Mouse (Mus musculus) cerebellum, postnatal 4 days (tissue): ENCODE measurements at regions not wholly inside any gene's neighbourhood (a gene's known extent, or its start where the extent isn't known, plus 50 kb on each side); places are given as distances from the start of the nearest gene placed in this dataset.
A peak's percentile ranks its signal among the peaks of the same experiment; 100 is the strongest.

Experiments
- DNase-seq, 2 experiments: peaks; one replicate each; pipeline ENCODE4 v3.0.0; 2022; ENCODE audit warnings: low spot score in 2 of 2, mixed read lengths in 1 of 2

DNA sequence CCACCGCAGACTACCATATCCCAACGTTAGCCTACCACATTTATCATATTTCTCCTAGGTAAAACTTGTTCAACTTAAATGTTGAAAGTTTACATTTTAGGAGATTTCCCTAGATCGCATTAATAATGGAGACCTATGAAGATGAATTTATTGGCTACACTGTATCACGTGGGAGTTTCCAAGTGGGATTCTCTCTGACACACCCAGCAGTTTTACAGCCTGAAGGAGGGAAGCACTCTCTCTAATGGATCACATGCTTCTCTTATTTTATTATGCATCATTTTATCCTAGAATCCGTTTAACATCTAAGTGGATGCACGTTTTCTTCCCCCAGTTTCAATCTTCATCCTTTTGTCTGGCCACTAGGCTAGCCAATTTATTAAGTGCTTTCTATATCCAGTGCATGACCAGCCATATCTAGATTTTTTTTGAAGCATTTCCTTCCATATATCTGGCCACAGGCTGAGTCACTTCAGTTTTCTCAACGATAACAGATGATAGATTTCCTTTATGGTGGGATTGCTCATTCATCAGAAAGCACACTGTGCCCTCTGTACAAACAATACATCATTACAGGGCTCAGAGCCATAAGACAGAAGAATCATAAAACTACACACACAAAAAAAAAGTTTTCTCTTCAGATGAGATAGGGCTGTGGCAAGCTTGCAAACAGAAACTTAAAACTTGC, 476.3 kb upstream of the Syt1 start:
- DNase-seq = no peak

DNA sequence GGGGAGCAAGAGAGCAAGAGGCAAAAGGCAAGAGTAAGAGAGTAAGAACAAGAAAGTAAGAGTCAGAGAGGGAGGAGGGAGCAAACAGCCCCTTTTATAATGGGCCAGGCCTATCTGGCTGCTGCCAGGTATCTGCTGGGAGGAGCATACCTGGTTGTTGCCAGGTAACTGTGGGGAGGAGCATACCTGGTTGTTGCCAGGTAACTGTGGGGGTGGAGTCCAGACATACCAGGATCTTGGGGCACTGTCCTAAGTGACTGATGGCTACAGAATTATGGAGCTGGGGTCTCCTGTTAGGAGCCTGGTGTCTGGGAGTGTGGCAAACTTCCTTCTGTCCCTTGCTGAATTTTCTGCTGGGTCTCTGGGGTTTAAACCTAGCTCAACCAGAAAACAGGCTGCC, 469.8 kb upstream of the Syt1 start:
- no peak for DNase-seq

DNA sequence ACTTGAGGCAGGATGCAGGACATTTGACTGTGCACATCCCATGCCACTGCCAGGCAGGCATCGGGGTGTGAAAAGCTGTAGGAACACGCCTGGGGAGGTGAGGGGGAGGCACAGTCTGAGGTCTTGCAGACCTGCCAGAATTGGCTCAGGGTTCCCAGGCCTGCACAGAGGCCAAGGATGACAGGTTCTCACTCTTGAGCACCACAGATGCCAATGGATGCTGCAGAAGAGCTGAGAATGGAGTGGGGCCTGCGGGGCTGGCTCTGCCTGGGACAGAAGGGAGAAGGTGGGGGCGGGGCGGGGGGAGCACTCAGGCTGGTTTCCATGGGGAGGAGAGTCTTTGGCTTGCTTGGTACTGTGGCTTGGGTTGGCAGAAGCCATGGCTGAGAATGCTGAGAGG, 469.2 kb upstream of the Syt1 start:
- no peak for DNase-seq

DNA sequence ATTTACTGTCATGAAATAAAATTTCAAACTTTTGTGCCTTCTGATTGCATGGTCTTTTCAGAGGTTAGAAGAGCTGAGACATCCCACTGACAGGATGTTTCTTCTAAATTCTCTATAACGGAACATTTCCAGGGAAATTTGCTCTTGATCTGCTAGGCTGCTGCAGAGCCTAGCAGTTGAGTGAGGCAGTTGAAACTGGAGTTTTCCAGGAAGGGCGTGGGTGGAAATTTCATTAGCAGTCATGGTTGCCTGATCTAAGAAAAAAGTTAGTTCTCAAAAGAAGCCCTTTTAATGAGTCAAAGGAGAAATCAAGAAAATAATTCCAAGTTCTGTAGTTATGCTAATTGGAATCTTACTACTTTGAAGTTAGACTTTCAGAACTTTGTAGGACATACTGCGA, 455.7 kb upstream of the Syt1 start:
- DNase-seq = no peak

DNA sequence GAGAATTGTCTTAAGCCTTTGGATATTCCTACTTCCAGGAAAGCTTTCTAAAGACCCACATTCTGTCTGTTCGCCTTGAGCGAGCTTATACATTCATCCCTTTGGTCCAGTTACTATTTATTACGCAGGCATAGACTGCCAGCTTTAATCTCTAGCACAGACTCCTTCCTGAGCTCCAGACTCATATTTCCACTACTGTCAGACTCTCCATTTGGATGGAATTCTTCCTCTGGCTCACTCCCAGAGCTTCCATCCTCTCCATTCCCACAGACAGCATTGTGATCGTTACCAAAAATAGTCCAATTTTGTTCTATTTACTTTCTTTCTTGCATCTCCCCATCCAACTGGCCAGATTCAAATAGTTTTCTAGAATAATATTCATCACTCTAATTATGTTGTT, 420.3 kb upstream of the Syt1 start:
- no peak for DNase-seq

DNA sequence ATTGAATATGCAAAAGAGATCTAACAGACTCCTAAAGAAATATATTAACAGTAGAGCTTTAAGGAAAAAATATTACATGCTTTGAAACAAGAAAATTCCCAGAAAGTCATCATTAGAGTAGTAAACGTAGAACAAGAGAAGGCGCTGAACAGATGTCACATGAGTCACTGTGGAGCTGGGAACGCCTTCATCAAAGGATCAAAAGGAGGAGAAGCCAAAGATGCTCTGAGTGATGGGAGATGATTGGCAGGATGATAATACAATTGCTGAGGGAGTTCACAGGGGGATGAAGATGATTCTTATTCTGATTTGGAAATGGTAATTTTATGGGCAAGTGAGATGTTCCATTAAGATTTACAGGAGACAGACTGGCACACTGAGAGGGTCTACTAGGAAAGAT, 417.1 kb upstream of the Syt1 start:
- no peak for DNase-seq

DNA sequence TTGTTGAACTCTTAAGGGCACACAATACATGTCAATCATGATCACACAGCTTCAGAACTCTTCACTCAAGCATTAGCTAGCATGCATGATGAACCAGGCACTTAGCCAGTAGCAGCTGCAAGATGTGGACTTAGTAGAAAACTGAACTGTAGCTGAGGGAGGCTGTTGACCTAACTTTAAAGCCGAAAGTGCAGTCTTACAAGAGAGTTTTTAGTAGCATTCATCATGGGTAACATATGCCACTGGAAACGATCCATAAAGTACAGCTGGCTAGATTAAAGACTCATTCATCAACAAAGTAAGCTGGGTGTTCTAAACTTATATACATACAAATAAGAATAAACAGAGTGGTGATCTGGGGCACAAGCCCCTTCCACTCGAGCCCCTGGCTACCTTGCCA, 396.2 kb upstream of the Syt1 start:
- DNase-seq = no peak

DNA sequence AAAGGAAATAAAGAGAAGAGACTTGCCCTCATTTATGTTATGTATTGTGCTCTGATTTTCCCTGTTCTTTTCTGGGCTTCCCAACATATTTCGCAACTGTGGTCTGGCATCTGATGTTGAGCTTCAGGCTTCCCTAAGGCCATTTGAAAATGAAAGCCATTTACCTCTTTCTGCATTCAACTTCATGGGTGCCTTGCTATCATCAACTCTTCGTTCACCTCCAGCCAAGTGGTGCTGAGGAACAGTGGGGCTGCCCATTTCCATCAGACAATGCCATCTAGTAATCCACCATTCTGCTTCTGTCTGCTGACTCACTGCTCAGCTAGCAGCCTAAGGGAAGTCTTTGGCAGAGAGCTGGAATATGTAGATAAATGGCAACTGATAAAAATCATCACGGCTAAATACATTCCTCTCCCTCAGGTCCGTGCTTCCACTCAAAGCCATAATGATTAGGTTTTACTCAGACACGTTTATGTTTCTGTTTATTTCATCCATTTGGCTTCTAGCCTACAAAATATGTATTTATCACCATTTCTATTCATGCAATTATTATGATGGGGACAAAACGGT, 394.4 kb upstream of the Syt1 start:
- DNase-seq = no peak

DNA sequence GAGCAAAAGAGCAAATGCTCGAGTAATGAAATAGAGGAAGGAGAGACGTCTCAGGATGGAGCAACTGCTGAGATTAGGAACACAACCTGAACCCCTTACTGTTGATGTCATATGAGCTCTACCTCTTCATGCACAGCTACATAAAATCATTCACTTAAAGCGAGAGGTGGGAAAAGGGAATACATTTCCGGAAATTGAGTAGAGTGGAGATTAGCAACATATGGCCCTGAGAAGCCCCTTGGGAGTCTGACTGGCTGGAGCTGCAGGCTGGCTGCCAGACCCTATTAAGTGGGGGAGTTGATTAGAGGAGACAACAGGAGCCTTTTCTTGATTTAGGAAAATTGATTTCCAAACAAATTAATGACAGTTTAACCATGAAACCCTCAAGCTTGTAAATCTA, 373.0 kb upstream of the Syt1 start:
- DNase-seq = peak; percentile 23 to 61

DNA sequence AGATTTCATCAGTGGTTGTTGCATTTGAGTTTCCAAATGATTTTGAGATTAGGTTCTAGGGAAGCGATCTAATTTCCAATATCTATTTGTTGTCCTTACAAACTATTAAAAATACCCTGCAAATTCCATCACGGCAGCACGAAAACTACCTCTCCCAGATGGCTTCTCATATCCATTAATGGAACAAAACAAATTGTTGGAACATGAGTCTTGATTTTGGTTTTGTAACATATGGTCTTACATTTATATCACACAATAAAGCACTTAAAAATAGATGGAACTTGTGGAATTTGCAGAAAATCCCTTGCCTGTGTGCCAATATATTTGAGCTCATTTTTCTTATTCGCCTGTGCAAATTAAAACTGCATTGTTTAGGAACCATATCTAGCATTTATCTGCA, 368.1 kb upstream of the Syt1 start:
- DNase-seq = no peak

DNA sequence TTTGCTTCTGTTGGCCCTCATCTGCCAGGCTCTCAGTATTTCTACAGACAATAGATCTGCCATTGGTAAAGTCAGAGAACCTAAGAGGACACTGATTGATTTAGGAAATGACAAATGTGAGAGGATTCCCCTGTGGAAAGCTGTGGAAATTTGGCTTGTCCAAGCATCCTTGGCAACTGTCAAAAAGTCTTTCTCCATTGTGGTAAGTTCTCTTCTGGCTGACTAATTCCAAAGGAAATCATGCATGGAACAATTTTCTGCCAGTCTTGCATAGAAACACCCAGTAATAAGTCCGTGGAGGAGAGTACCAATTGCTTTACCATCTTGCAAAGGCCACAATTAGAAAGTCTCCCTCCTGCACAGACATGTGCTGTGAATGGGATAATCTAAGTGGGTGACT, 349.4 kb upstream of the Syt1 start:
- DNase-seq = no peak

DNA sequence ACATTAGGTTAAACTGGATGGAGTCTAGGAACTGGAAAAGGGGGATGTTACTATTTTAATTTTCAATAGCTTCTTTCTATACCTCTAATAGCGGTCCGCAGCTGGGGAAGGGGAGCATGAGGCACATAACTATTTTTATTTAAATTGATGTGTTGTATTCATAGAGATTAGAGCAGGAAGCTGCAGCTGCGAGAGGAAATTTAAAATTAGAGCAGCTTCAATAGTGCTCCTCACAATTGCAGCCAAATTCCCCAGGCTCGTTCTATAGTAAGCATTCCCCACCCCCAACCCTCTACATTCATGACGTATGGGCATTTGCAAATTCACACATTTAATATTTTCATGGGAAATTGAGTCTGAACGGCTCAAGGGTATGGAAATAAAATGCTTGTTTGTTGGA, 348.0 kb upstream of the Syt1 start:
- no peak for DNase-seq

DNA sequence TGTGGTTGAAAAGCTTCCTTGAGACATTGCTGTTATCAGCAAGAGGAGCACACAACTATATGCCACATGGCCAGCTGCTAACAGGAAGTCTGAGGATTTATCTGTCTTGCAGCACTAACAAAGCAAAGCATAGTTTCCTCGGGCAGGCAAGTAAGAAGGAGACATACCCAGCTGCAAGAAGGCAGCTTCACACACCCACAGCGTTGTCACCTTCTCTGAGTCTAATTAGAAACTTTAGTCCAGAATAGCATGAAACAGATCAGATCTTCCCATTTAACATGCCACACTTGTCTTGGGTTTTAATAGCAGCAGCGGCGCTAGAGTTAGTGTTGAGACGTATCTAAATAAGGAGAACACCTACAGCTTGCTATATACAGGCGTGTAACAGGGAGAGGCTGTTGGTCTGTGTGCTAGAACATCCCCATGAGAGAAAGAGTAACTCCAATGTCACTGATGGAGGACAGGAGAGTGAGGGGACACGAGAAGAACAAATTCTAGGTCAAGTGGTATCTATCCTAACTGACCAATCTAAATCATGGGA, 322.1 kb upstream of the Syt1 start:
- DNase-seq = no peak

DNA sequence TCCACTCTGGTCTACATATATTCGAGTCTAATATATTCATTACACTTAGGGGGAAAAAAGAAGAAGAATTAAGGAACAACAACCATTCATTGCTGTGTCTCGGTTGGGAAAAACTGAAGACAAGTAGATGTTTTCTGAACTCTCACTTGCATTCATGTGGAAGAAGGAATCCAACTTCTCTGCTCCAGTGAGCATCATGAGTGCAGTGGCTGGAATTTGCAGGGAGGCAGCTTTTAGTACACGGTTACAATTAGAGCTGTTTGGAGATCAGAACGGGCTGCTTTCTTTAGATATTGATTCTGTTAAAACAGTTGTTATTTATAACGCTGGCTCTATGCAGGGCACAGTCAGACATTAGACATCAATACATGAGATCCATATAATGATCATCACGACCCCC, 298.5 kb upstream of the Syt1 start:
- DNase-seq = no peak

DNA sequence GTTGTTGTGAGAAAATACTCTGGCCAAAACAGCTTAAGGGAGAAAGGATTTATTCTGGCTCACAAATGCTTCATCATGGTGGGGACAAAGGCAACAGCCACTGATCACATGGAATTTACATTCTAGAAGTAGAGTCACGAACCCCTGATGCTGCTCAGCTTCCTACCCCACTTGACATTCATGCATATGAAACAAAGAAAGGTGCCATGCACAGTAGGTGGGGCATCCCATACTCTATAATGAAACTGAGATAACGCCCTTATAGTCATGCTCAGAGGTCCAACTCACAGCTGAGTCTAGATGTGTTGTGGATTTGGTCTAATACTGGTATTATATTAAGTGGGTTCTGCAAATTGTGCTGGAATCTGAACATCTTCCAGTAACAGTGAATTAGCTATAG, 289.4 kb upstream of the Syt1 start:
- no peak for DNase-seq

DNA sequence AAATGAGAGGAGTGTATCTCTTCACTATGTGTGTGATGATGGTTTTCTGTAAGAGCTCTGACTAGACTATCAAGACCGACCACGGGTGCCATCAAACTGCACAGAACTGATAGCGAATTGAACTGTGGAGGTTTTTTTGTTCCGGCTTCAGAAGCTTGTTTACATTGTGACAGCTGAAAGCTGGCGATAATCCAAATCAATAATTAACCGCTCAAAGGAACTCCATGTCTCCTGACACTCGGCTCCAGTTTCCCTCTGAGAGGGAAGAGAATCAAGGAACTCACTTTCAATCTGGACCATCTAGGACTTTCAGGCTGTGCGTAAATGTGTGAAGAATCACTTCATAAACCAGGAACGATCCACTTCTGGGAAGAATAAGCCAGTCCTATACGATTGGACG, 289.0 kb upstream of the Syt1 start:
- no peak for DNase-seq

DNA sequence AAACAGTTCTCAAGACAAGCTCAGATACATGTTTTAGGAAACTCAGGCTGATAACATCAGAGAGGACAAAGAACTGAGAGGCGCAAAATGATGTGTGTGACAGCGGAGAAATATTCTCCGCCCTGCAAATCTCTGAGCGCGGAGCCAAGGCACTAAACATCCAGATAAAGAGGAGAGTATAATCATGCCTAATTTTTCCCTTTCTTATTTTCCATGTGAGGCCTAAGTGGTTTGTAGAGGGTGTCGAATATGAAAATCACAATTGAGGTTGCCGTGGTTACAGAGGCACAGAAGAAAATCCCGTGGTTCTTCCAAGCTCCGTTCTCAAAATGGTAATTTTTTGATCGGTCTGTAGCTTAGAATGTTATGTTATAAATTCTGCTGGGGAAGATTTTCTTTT, 272.6 kb upstream of the Syt1 start:
- DNase-seq = no peak

DNA sequence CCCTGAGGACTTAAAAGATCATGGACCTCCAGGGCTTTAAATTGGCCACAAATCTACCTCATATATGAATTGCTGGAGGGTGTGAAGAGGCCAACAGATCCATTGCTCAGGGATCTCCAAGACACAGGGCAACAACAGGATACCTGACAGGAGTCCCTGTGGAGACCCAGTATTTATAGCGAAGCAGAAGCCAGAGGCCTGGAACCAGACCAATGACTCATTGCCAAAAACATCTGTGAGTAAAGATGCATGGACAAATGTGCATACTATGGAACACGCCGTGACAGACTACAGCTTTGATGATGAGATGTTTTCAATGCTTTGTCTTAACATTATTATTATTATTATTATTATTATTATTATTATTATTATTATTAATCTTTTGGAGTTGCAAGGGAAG, 239.0 kb upstream of the Syt1 start:
- DNase-seq = no peak

DNA sequence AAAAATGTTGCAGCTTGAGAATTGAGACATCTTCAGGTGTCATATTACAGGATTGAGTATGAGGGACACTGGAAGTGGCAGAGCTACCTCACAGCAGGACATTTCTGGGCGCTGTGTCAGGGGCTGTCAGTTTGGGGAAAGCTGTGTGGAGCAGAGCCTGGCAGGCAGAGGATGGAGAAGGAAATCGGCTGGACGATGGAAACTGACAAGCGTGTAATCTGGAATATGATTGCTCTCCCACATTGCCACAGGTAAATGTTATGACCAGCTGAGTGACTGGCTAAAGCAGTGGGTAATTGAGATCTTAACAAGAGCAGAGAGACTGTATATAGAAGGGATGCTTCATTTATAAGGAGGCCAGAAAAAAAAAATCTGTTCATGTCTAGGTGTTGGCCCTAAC, 235.5 kb upstream of the Syt1 start:
- DNase-seq = peak; percentile 41 to 90

DNA sequence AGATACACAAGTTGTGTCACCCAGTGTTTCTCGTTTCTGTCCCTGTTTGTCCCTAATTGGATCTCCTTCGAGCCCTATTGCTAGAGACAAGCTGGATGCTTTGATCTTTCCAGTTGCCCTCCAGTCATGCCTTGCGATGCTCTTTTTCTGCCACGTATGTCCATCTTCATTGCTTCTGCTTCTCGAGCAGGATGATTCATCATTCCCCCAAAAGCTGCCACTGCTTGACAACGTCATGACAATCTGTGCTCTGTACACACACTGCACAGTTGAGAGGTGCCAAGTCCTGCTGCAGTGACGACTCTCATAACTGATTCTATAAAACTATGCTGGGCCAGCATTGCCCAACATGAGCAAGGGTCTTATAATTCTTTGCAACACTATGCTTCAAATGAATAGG, 226.2 kb upstream of the Syt1 start:
- DNase-seq = no peak

DNA sequence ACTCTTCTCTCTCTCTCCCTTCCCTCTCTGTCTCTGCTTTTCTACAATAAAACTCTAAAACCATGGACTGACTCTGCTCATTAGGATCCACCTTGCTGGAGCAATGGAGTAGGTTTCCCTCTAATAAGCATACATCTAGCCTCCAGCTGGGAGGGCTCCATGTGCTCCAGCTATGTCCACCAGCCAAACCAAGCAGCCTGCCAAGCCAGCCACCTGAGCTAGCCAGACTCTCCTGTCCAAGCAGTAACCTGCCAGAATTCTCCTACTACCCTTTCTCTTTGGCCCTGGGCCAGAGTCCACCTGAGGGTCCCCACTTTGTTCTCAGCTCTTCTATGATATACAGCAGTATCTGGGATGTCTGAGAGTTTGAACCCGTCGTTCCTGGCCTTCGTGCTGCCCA, 216.2 kb upstream of the Syt1 start:
- DNase-seq = no peak

DNA sequence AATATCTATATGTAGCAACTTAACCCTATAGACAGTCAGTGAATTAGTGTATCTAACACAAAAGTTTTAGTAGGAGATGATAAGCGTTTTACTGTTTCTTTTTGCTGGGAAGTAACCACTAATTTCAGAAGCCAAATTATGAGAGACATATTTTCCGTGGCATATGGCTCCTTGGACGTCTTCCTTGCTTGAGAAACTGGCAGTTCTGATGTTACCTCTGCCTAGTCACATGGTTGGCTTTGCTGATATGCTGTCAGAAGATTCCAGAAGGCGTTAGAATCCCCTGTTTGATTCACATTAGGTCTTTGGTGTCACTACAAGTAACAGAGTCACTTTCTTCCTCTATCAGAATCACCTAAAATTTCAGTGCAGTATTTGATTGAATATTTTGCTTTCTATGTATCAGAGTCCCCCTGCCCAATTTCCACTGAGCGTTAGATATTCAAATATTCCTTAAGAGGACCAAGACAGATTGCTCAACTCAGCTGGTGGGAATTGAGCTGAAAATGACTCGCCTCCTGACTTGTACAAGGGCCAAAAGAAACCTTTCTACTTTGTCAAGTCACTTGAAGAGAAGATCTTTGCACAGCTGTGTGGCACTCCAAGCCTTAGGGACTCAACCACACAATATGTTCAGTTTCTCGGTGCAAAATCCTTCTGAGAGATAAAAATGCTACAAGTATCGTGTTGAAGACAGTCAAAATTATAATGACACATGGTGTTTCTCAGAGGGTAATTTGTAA, 178.2 kb upstream of the Syt1 start:
- no peak for DNase-seq

DNA sequence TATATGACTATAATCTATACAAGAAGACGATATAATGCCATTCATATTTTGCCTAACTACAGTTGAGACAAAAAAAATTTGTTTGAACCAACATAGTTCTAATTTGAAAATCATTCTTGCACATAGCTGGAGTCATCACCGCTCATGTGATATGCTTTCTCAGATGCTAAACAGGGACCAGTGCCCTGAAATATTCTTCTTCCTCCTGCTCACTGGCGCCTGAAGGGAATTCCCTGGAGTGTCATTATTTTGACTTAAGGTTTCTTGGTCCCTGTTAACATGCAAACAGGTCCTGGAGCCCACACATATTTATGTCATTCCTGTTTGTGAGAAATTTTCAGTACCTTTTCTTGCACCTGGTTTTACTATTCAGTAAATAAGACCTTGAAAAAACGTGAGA, 177.5 kb upstream of the Syt1 start:
- no peak for DNase-seq
